Mouse (Mus musculus) myocyte (in vitro differentiated cells): ENCODE measurements around the gene Srgap2.

Source experiments
- E2F4 ChIP-seq: IDR thresholded peaks from one replicate; pipeline ENCODE4 v1.6.1; 2011; ENCODE audit warnings: mild to moderate bottlenecking, control low read depth, moderate library complexity; ENCODE audit not compliant: insufficient read depth
- MYOD1 ChIP-seq, 3 experiments: IDR thresholded peaks; one replicate each; pipeline ENCODE4 v1.6.1; 2011; ENCODE audit warnings: control low read depth in 2 of 3, low read depth in 2 of 3, mild to moderate bottlenecking in 2 of 3, moderate library complexity in 1 of 3; ENCODE audit not compliant: insufficient read length in 2 of 3, control insufficient read depth in 1 of 3
- USF1 ChIP-seq: IDR thresholded peaks from one replicate; pipeline ENCODE4 v1.6.1; 2011; ENCODE audit warnings: low read depth, mild to moderate bottlenecking, control low read depth, moderate library complexity

DNA sequence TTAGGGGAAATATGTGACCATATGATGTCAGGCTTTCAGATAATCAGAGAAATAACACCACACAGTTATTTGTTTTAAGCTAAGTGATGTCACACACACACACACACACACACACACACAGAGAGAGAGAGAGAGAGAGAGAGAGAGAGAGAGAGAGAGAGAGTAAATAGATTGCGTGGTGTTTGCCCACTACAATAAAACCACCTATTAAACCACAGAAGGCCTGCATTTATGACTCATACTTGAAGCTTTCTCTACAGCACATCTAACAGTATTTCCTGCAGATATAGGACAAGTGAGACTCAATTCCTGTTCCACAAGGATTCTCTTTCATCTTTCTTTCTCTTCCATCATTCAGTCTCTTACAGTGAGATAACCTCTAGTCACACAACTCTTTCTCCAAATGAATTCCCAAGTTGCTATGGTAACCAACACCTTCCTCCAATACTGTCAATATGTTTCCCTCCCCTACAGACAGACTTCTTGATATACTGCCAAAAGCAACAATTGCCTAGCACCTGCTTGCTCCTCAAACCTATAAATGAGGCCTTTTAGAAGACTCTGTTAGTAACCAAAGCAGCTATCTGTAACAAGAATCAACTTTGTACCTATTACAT is 66.1 kb downstream of the Srgap2 start:
- TF ChIP-seq E2F4 = no peak
- TF ChIP-seq MYOD1 (IDR thresholded peaks at IDR 0.05; ENCODE audit: control insufficient read depth in 1 of 3, insufficient read length in 2 of 3, low read depth in 2 of 3) = no peak
- no peak for TF ChIP-seq USF1
